Mouse (Mus musculus) cortical plate, adult 2 months (tissue): ENCODE measurements around the gene Anks3.

ENCODE experiments used
- CTCF ChIP-seq: fragments of 200-500 bp; IDR thresholded peaks from 2 replicates; pipeline ENCODE4 v1.5.1; 2011; ENCODE audit warnings: mild to moderate bottlenecking, control low read depth, low read length; ENCODE audit not compliant: insufficient read depth; ENCODE audit errors: extremely low read depth
- POLR2A ChIP-seq: fragments of 200-500 bp; IDR thresholded peaks from 2 replicates; pipeline ENCODE4 v1.6.1; 2011; ENCODE audit warnings: mild to moderate bottlenecking, low read length, control low read depth; ENCODE audit not compliant: insufficient read depth; ENCODE audit errors: extremely low read depth

- TF ChIP-seq POLR2A (no peak), CTCF (no peak)
These were observed 27.9 kb downstream of the Anks3 start for GRCm38 (mm10) chr16:4935931-4936703.
